Mouse (Mus musculus) urinary bladder, adult 18-20 months (tissue): ENCODE measurements around the gene Kiz.

Experiments used
- DNase-seq, 2 experiments: peaks; one replicate each; pipeline ENCODE4 v3.0.0; 2022; ENCODE audit warnings: low spot score in 2 of 2, mixed read lengths in 2 of 2

Gene Kiz

DNA sequence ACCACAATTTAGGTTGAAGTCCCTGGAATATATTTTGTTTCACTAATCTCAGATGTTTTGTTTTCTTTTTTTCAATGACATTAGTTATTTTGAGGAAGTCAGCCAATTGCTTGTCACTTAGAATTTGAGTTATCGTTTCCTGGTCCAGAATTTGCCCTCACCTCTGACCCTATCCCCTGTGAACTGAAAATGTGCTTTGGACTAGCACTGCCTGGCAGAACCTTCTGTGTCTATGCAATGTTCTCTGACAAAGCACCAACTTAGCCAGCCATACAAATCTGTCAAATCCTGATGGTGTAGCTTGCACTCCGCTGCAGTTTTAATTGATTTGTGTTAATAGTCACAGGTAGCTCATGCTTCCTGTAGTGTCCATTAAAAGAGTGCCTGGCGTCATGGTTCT is 10.1 kb downstream of the Kiz start:
- DNase-seq = no peak

DNA sequence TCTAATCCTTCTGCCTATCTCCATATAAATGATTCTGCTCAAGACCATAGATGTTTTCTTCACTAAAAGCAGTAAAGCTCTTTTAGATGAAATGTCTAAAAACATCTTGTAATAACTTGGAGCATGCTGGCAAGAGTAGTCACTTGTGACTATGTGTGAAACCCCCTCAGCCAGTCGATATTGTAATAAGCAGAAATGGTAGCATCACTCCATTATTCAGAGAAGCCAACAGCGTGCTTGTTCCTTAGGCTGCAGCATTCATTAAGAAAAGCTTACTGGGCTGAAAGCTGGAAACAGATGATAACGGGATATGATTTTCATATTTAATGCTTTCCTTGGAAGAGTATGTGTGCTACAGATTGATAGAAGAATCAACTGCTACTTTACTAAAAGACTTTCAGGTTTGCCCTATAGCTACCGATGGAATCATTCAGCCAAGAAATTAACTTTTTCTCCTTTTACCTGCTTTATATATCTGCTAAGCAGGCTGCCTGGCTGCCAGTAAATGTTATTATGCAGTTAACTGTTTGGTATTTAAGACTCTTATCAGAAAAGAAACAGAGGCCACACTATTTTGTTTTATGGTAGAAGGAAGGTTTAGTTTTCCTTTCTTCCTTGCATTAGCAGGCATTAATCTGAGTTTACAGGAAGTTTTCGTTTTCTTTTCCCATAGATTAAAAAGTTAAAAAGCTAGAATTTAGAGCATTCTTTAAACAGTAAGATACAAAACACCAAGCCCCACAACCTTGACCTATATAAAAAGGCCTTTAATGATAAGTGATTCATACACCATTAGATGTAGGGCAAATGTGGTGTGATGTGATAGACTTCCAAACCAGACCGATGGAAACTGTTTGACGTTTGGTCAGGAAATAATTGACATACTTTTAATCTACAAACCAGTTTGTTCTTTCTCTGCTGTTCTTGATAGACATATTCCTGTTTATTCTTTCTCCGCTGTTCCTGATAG is 15.9 kb downstream of the Kiz start:
- DNase-seq = no peak

DNA sequence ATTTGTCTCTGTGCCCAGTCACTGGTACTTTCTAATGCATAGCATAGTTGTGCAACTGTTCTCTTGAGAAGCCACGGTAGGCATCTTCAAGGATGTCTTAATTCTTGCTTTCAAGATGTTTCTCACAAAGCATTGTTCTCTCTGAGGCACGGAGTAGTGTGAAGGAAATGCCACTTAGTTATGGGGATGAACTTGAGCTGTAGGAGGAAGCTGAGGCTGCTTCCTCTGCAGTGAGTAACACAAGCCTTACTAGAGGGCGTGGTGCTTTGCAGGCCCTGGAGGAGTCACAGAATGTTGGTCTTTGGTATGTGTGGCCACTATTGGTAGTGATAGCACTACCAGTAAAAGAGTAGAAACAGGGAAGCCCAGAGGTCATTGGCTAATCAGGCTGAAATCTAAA is 17.0 kb downstream of the Kiz start:
- DNase-seq = no peak

DNA sequence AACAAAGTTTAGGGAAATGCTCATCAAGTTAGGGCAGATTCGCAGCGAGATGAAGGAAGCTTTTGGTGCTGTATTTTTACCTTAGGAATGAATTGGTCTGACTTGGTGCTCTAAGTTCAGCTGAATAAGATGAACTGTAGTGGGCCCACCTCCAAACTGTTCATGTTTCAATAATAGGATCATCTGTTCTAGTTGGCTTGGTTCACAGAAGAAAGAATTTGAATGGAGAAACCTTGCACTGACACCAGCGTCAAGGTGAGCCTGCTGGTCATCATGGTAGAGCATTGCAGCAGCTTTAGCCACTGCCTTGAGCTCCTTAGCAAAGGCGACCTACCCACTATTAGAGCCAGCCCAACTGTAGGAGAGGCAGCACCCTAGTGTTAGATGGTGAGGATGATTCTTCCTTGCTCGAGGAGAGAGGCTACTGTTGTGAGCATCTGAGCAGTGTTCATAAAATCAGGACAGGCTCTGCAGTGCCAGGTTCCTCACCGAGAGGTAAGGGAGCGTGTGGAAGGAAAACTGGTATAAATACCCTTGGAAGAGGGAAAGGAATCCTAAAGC is 18.3 kb downstream of the Kiz start:
- no peak for DNase-seq

DNA sequence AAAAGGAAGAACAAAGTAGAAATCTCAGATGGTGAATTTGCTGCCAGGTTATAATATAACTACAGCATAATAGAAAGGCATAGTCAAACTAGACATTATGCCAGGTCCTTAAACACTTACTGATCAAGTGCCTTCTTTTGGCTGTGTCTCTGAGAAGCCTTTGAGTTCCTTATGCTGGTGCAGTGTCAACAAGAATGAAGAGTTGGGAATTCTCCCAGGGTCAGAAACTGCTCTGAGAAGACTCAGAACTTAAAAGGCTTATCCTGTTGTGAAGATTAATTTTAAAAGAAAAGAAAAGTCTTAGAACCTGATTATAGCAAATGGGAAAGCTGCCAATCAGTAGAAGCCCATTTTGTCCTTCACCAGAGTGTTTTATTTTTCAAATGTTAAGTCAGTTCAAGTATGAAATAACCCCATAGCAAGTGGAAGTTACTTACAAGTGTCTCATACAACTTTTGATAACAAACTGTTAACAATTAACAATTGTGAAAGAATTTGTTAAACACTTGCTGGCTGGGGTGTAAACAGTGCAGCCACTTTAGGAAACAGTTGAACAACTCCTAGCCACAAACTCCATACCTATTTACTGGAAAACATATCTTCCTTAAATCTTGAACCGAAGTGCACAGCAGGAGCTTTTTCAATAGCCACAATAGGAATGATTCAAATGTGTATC is 21.9 kb downstream of the Kiz start:
- DNase-seq = no peak

DNA sequence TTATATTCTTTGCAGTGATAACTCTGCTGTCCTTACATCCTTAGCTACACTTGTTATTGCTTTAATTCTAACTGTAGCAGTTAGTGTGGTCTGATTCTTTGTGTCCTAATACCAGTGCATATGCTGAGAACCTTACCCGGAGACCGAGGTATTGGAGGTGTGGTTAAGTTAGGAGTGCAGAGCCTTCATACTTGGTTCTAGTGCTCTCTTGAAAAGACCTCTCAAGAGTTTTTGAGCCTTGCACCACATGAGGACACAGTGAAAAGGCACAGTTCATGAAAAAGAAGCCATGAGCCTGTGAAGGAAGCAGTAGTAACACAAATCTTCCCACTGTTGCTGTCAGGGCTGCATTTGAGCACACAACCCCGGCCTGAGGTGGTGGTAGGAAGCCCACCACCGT is 26.0 kb downstream of the Kiz start:
- DNase-seq = no peak

DNA sequence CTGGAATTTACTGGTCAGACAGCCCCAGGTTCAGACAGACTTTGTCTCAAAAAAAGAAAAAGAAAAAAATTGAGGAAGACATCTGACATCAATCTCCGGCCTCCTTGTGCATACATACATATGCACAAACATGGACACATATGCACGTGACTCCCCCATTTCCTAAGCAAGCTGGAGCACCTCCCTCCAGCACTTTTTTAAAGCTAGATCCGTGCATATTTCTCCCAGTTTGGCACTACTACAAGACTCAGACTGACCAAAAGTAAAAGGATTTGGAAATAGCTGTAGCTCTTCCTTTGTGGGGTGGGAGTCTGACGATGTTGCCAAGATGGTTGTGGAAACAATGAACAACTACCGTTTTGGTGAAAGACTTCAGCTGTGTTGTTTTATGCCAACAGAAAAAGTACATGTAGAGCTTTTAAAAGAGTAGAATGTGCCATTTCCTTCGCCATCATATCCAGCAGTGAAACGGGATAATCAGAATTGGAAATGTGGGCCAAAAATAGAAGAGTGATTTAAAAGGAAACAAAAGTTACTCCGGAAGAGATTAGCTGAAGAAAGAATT is 28.7 kb downstream of the Kiz start:
- no peak for DNase-seq

DNA sequence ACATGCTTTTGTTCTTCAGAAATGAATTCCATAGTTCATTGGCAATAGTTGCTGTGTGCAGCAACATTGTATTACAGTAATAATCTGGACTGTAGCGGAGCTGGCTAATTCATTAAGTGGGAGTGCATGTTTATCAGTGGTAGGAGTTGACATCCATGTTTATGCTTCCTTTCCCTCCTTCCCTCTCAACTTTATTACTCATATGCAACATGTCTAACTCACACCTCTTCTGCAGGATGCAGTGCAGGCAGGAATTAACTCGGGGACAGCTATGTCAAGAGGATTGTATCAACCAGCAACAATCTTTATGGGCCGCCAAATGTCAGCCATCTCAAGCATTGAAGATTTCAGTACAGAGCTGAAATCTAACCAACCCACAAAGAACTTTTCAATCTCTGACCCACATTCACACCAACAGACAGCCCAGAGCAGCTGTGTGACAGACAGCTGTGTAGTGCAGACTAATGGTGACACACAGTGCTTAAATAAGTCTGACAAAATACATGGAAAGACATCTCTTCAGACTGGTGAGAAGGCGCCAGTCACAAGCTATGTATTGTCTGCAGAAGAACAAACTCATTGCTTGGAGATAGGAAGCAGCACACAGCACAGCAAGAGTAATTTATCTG is 33.2 kb downstream of the Kiz start:
- DNase-seq = no peak

DNA sequence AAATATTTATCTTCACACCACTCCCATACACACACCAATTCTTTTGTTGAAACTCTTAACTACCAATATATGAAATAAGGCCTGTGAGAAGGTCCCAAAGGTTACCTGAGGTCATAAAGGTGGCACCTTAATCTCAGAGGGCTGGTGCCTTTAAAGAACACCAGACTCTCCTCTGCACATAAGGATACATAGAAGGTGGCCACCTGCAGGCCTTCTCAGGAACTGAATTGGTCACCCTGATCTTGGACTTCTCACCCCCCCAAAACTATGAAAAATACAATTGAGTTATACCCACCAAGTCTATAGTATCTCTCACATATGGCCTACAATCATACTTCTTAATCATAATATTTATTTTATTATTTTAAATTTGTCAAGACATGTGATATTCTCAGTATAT is 43.3 kb downstream of the Kiz start:
- DNase-seq = no peak

DNA sequence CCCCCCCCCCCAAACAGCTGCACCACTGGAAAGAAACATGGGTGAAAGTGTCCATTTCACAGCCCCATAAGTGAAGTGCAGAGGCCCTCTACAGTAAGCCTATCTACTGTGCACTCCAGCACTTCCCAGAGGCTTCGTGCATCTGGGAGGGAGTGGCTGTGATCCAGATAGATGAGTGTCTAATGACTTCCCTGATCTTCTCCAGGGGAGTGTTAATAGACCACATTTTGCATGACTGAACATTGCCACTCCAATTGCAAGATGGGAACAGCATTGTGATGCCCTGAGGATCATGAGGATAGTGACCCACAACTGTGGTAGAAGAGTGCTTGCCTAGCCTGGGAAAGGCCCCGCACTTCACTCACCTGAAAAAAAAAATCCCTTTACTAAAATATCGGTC is 60.4 kb downstream of the Kiz start:
- no peak for DNase-seq

DNA sequence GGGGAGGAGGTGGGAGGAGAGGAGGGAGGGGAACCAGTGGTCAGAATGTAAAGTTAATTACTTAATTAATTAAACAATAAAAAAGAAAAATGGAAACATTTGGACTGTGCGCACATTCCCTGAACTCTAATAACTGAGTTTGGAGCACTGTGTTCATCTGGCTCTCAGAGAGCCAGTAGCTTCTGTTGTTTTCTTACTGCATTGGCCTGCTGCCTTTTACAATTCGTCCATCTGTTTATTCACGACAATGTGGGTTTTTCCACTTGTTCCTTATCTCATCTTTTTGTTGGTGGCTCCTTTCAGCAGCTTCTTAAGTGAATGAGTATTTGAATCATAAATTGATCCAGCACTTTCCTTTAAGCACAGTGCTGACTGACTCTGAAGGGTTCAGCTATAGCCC is 62.1 kb downstream of the Kiz start:
- DNase-seq = no peak

DNA sequence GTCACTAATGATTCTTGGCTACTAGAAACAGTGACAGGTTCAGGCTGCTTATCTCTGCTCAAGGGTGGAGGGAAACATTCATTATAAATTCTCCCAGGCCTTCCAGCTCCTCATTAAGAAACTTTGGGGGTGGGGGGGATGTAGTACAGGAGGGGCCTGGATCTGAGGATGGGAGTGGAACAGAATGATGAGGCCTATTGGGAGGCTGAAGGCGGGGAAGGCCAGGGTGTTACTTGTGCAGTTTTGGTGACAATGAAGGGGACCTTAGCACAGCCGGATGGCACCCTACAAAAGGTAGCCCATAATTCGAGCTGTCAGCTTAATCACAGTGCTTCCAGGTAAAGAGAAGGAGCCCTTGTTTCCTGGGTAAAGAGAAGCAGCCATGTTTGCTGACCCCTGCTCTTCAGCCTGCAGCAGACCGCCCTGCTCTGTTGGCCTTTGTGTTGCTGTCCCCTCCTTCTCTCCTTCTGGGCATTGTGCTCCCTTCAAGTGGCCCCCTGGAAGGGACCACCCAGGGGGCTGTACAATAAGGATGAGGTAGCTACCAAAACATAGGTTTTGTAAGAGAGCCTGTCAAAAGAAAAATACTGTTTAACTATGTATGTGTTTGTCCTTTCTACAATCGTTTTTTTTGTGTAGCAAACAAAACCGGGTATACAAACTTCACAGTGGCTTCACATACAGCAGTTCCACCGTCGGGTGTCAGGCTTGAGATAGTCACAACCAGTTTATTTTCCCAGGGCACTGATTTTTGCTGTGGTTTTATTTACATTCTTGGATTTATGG is 64.9 kb downstream of the Kiz start:
- no peak for DNase-seq

DNA sequence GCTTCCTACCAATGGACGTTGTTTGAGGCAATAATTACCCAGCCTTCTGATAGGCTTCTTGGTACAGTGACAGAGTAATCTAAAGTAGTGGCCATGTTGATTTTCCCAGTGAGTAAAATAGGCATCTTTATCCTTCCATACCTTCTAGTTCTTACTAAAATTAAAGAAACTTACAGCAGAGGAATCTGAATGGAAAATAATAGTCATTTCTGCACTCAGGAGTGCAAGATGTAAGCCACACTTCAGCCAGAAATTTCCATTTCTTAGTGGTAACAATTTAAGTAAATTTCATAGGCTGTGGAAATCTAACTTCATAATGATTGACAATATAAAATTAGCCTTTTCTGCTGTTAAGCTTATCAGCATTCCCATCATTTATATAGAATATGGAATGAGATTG is 69.6 kb downstream of the Kiz start:
- DNase-seq = no peak

DNA sequence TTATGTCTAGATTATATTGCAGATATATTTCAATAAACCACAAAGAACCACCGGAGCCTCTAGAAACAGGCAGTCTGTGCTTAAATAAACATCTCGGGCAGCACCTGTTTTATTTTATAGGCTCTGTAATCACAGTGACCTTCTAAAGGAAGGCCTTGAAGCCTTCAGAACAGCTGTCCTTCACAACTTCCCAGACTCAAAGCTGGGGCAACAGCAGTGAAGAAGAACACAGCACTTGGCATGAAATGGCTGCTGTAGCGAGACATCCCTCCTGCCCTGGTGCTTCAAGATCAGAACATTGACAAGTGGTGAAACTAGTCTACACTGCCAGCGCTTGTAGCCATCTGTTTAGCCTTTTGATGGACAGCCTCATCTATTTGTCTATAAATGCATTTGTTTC is 70.2 kb downstream of the Kiz start:
- no peak for DNase-seq

DNA sequence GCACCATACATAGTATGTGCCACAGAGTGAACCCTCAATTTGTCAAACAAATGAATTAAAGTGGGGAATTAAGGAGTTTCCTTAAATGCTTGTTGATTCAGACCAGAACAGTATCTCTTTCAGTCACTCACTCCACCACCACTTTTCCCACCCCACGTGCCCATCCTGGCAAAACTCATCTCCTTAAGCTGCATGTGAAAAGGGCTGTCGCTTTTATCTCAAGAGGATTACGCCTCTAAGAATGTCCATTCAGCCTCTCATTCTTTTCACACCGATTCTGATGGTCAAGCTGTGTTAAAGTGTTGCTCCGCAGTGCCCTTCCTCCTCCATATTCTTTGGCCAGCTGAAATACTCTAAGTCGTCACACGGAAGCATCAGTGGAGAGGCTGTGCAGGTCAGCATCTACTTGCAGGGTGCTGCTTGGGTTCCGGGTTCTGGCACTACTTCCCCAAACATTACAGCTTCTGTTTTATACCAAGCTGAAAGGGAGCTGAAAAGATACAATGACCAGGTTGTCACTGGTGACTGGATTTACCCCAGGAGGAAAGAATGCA is 92.6 kb downstream of the Kiz start:
- no peak for DNase-seq

DNA sequence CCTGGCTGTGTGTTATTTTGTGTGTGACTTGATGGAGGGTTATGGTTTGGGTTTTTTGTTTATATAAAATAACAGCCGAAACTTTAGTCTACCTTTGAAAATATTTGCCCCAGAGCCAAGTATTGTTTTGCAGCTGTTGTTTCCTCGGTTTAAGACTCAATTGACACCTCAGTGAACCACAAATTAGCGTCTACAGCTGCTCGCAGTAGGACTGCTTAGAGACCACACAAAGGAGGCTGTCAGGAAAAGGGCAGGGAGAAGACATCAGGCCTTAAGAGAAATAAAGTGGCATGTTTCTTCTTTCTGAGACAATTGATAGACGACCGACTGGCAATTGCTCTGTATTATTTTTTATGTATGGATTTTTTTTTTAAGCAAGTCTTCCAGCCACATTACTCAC is 100.7 kb downstream of the Kiz start:
- DNase-seq = no peak

DNA sequence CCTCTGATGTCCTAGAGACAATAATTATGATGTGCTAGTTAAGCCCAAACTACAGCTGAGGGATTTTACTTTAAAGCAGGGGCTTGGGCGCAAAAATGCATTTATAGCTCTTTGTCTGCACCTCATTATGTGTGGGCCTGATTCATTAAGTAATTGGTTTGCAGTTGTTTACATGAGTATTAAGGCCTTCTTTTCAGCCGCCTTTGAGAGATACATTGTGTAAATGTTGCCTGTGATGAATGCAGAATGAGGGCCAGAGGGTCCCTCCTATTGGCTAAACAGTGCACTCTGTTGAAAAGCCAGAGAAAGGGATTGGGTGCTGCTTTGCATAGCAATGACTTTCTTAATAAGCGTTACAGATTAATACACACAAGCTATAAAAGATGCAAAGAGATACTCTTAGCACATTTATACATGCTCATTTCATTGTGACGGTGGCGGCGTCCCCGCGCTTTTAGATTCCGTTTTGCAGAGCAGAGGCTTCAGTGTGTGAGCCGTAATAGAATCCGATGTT is 102.8 kb downstream of the Kiz start:
- no peak for DNase-seq

DNA sequence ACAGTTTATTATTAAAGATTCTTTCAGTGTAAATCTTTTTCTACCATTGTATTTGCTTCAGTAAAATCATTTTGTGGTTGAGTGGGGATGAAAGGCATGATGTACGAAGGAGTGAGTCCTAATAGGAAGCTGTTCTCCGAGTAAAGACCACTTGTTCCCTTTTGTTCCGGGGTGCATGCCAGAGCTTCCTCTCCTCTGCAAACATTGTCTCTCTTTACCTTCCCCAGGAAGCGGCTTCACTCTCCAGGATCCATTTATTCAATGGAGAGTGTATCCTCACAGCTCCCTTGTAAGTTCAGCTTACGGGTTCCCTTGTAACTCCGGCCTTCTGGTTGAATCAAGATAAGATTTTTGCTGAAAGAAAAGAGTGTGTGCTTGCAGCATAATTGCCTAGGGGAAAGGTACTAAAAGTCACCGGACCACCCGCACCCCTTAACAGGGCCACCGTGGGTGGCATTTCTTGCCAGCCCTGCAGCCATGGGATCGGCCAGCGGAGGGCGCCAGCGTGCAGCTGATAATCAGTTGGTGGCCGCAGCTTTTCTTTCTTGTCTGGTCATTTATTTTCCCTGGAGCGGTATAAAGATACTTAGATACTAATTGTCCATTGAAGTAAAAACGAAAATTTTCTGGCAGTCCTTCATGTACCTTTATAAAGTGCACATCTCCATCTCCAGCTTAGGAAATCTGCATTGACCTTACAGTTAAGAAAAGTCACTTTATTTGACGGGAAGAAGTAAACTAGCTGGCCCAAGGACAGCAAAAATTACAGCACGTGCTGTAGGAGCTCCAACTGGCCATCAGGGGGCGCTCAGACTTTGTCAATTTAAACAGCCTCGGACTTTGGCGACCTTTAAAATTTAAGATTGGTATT is 103.5 kb downstream of the Kiz start:
- DNase-seq = peak; percentile 54 to 84

DNA sequence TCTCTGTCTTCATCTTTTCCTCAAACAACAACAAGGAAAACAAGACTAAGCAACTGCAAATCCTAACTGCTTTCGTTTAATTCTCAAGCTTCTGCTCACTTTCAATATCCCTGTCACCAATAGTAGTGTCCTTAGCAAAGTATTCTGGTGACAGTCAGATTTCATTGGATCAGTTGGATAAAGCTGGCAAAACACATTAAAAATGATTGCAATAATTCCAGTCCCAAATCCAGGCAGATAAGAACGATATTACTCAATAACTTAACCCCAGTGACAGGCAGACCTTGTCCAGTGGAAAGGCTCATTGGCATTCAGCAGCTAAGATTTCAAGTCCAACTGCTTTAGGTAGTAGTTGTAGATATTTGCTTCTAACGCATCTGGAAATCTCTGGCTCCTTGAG is 119.4 kb downstream of the Kiz start:
- DNase-seq = no peak
